ENCODE assay signal across 9 mouse cellular contexts in genomic region chr15:10648372-10649109, GRCm38 (mm10).
DNase-seq lines count a peak whose midpoint lies in the region; ATAC-seq and TF ChIP-seq lines count a peak whose summit lies in the region.
"Had no signal": no experiment of that assay in that cellular context is flagged by ENCODE, and none has a peak within 500 bp of the region (broad histone marks: within the 10 kb centered on the region; RNA-seq: fewer than 3 reads in every experiment).

No protein-coding gene starts in this region.

- no peaks in the 10 kb centered on the region; the same call in 1 of the 2 replicates for H3K36me3 ChIP-seq in forebrain, embryonic 13.5 days (ENCODE audit: poor library complexity, severe bottlenecking)
- H3K36me3 ChIP-seq in intestine, embryonic 15.5 days: no peaks in the 10 kb centered on the region
- H3K36me3 ChIP-seq in midbrain, embryonic 13.5 days: no peaks in the 10 kb centered on the region

- no peaks in the 10 kb centered on the region for H3K27me3 ChIP-seq in forebrain, embryonic 13.5 days
- H3K27me3 ChIP-seq in intestine, embryonic 15.5 days (replicated peaks): no peaks in the 10 kb centered on the region
- H3K27me3 ChIP-seq in midbrain, embryonic 13.5 days: no peaks in the 10 kb centered on the region
- H3K27me3 ChIP-seq: CH12.LX had no signal

- H3K27ac ChIP-seq in forebrain, embryonic 13.5 days: peak overlapping the region; percentile 51
- H3K27ac ChIP-seq in intestine, embryonic 15.5 days: no peak overlapping the region
- no peak overlapping the region; the same call in 1 of the 2 replicates for H3K27ac ChIP-seq in midbrain, embryonic 13.5 days
- H3K27ac ChIP-seq in left cerebral cortex, adult 2 months: no peak overlapping the region

- TF ChIP-seq CTCF in left cerebral cortex, adult 2 months (IDR thresholded peaks at IDR 0.05): no peak

- no peaks in the 10 kb centered on the region for H3K9me3 ChIP-seq in forebrain, embryonic 13.5 days (replicated peaks)
- no peaks in the 10 kb centered on the region for H3K9me3 ChIP-seq in intestine, embryonic 15.5 days
- no peaks in the 10 kb centered on the region for H3K9me3 ChIP-seq in midbrain, embryonic 13.5 days

- 12% methylated on average over 6 of the region's 6 CpGs for WGBS in forebrain, embryonic 13.5 days
- WGBS in intestine, embryonic 15.5 days: 17% methylated on average over 6 of the region's 6 CpGs
- 15% methylated on average over 6 of the region's 6 CpGs for WGBS in midbrain, embryonic 13.5 days

- H3K4me1 ChIP-seq in forebrain, embryonic 13.5 days: peaks cover 53% of the 10 kb centered on the region
- peaks cover 24% of the 10 kb centered on the region for H3K4me1 ChIP-seq in intestine, embryonic 15.5 days (replicated peaks)
- peaks cover 15% of the 10 kb centered on the region for H3K4me1 ChIP-seq in midbrain, embryonic 13.5 days (replicated peaks)

- intact Hi-C loops in left cerebral cortex, adult 2 months (cut with DNase I): no loop called here

- DNase-seq in kidney, adult 11 months: peak; percentile 35
- DNase-seq in kidney, adult 18-20 months: no peak
- DNase-seq in left cerebral cortex, adult 2 months (ENCODE audit: extremely low spot score in 1 of 2, low spot score in 2 of 2): no peak
- no peak for DNase-seq in spleen, postnatal 10 days (ENCODE audit: low spot score in 2 of 2)
- DNase-seq in layer of hippocampus, postnatal 36 days: no peak

- ATAC-seq in forebrain, embryonic 13.5 days: peak; percentile 90
- ATAC-seq in intestine, embryonic 15.5 days: peak; percentile 69
- ATAC-seq in midbrain, embryonic 13.5 days: peak; percentile 80

- H3K4me3 ChIP-seq in forebrain, embryonic 13.5 days: no peak overlapping the region
- no peak overlapping the region for H3K4me3 ChIP-seq in intestine, embryonic 15.5 days (replicated peaks)
- H3K4me3 ChIP-seq in midbrain, embryonic 13.5 days (replicated peaks): no peak overlapping the region
- no peak overlapping the region for H3K4me3 ChIP-seq in left cerebral cortex, adult 2 months

- H3K9ac ChIP-seq in forebrain, embryonic 13.5 days: peak overlapping the region; percentile 31; the same call in 1 of the 2 replicates
- no peak overlapping the region for H3K9ac ChIP-seq in intestine, embryonic 15.5 days
- 0 out of 2 replicates have a peak overlapping the region, but pooled peaks have one; percentile 7 for H3K9ac ChIP-seq in midbrain, embryonic 13.5 days (replicated peaks)

- H3K4me2 ChIP-seq in forebrain, embryonic 13.5 days: peak overlapping the region; percentile 32
- H3K4me2 ChIP-seq in intestine, embryonic 15.5 days (replicated peaks): 0 out of 2 replicates have a peak overlapping the region, but pooled peaks have one; percentile 24
- no peak overlapping the region for H3K4me2 ChIP-seq in midbrain, embryonic 13.5 days (replicated peaks)
